ENCODE assay signal across 8 mouse cellular contexts in genomic region chr7:30347828-30348227, GRCm38 (mm10). TPM values are rescaled to one million over a fixed set of nuclear protein-coding genes. Genes with fewer than 3 reads are reported as not detected.
DNase-seq lines count a peak whose midpoint lies in the region; ATAC-seq lines count a peak whose summit lies in the region.

No protein-coding gene starts in this region.

- H3K4me1 ChIP-seq in heart, embryonic 10.5 days = no peaks in the 10 kb centered on the region
- peaks cover 3% of the 10 kb centered on the region; the same call in 1 of the 2 replicates for H3K4me1 ChIP-seq in forebrain, embryonic 14.5 days (ENCODE audit: control insufficient read depth, insufficient read depth, low read length)
- H3K4me1 ChIP-seq in intestine, embryonic 14.5 days (replicated peaks; ENCODE audit: control insufficient read depth, insufficient read depth, low read length) = no peaks in the 10 kb centered on the region
- peaks cover 6% of the 10 kb centered on the region for H3K4me1 ChIP-seq in midbrain, embryonic 13.5 days (replicated peaks)

- H3K36me3 ChIP-seq in heart, embryonic 10.5 days = no peaks in the 10 kb centered on the region
- 0 out of 2 replicates have a peak, but pooled peaks cover 2% of the 10 kb centered on the region for H3K36me3 ChIP-seq in forebrain, embryonic 14.5 days (ENCODE audit: control insufficient read depth, insufficient read depth, low read length)
- no peaks in the 10 kb centered on the region for H3K36me3 ChIP-seq in intestine, embryonic 14.5 days (ENCODE audit: control insufficient read depth, insufficient read depth, low read length)
- H3K36me3 ChIP-seq in midbrain, embryonic 13.5 days = no peaks in the 10 kb centered on the region

- H3K9me3 ChIP-seq in heart, embryonic 10.5 days = no peaks in the 10 kb centered on the region
- no peaks in the 10 kb centered on the region for H3K9me3 ChIP-seq in forebrain, embryonic 14.5 days (replicated peaks; ENCODE audit: control insufficient read depth, low read length)
- H3K9me3 ChIP-seq in intestine, embryonic 14.5 days (ENCODE audit: control insufficient read depth, low read length) = no peaks in the 10 kb centered on the region
- H3K9me3 ChIP-seq in midbrain, embryonic 13.5 days = no peaks in the 10 kb centered on the region

- H3K27me3 ChIP-seq in heart, embryonic 10.5 days (ENCODE audit: insufficient read depth, poor library complexity, severe bottlenecking) = peaks cover 51% of the 10 kb centered on the region
- H3K27me3 ChIP-seq in forebrain, embryonic 14.5 days (replicated peaks; ENCODE audit: control insufficient read depth, insufficient read depth, low read length) = peaks cover 11% of the 10 kb centered on the region; the same call in 1 of the 2 replicates
- peaks cover 33% of the 10 kb centered on the region for H3K27me3 ChIP-seq in intestine, embryonic 14.5 days (replicated peaks; ENCODE audit: control insufficient read depth, insufficient read depth, low read length)
- peaks cover 57% of the 10 kb centered on the region for H3K27me3 ChIP-seq in midbrain, embryonic 13.5 days

- peak overlapping the region; percentile 23; the same call in 1 of the 2 replicates for H3K4me2 ChIP-seq in forebrain, embryonic 14.5 days (ENCODE audit: low read length)
- no peak overlapping the region for H3K4me2 ChIP-seq in intestine, embryonic 14.5 days (ENCODE audit: low read length)
- peak overlapping the region; percentile 45 for H3K4me2 ChIP-seq in midbrain, embryonic 13.5 days (replicated peaks)

- H3K4me3 ChIP-seq in heart, embryonic 10.5 days = no peak overlapping the region
- H3K4me3 ChIP-seq in forebrain, embryonic 14.5 days (ENCODE audit: low read depth, low read length) = no peak overlapping the region
- no peak overlapping the region for H3K4me3 ChIP-seq in intestine, embryonic 14.5 days (ENCODE audit: low read depth, low read length)
- no peak overlapping the region for H3K4me3 ChIP-seq in midbrain, embryonic 13.5 days (replicated peaks)

- WGBS in heart, embryonic 10.5 days = 2% methylated on average over 30 of the region's 30 CpGs
- 3% methylated on average over 30 of the region's 30 CpGs for WGBS in forebrain, embryonic 14.5 days
- 1% methylated on average over 30 of the region's 30 CpGs for WGBS in intestine, embryonic 14.5 days
- 2% methylated on average over 30 of the region's 30 CpGs for WGBS in midbrain, embryonic 13.5 days

- DNase-seq in heart, postnatal 14 days = peak; percentile 60 to 68
- DNase-seq in heart, embryonic 10.5 days (ENCODE audit: low spot score) = no peak
- DNase-seq in forebrain, embryonic 14.5 days (ENCODE audit: low spot score) = peak; percentile 81
- peak; percentile 80 for DNase-seq in intestine, embryonic 14.5 days (ENCODE audit: low spot score)
- DNase-seq in left cerebral cortex, postnatal 14 days (ENCODE audit: low spot score in 2 of 2) = peak; percentile 82 to 92
- DNase-seq in spleen, postnatal 10 days (ENCODE audit: low spot score in 2 of 2) = peak; percentile 33 to 70

- no peak overlapping the region for H3K9ac ChIP-seq in forebrain, embryonic 14.5 days (ENCODE audit: low read length)
- H3K9ac ChIP-seq in intestine, embryonic 14.5 days (ENCODE audit: low read length) = no peak overlapping the region
- H3K9ac ChIP-seq in midbrain, embryonic 13.5 days (replicated peaks) = 0 out of 2 replicates have a peak overlapping the region, but pooled peaks have one; percentile 25

- ATAC-seq in cerebellum, adult (ENCODE audit: insufficient number of reproducible peaks, low FRiP score, low TSS enrichment) = 0 out of 2 replicates have a peak, but pooled peaks have one; percentile 68
- ATAC-seq in forebrain, embryonic 14.5 days = peak; percentile 77; the same call in 1 of the 2 replicates
- ATAC-seq in intestine, embryonic 14.5 days (replicated peaks; ENCODE audit: low FRiP score, low TSS enrichment, low read depth) = peak; percentile 66; the same call in 1 of the 2 replicates
- ATAC-seq in midbrain, embryonic 13.5 days = peak; percentile 66

- intact Hi-C loops in heart, postnatal 14 days (cut with DNase I) = no loop called here
- intact Hi-C loops in left cerebral cortex, postnatal 14 days (cut with DNase I) = loop anchor here (5.0 kb wide), 1 partner anchor 84 kb away; no protein-coding TSS in a partner anchor

- no peak overlapping the region for H3K27ac ChIP-seq in heart, embryonic 10.5 days
- no peak overlapping the region for H3K27ac ChIP-seq in forebrain, embryonic 14.5 days (ENCODE audit: low read depth, low read length)
- H3K27ac ChIP-seq in intestine, embryonic 14.5 days (ENCODE audit: low read depth) = no peak overlapping the region
- no peak overlapping the region for H3K27ac ChIP-seq in midbrain, embryonic 13.5 days

RNA-seq across cellular contexts. Expression of gene Lrfn3, which starts 14.7 kb away (rescaled TPM):
- total RNA-seq in heart, postnatal 14 days (2021) = 1 to 10 TPM in 1 of 2 experiments, under 1 TPM in 1; 0.83 to 1.2 TPM
- polyA plus RNA-seq in heart, embryonic 10.5 days (2016; fragmentation: Nextera tagmentation; extraction: Ambion mirVana) = 1.3 and 2.0 TPM in 2 replicates
- polyA plus RNA-seq in forebrain, embryonic 14.5 days (2014; fragmentation: Nextera tagmentation; extraction: Ambion mirVana) = 8.8 and 10.3 TPM in 2 replicates
- 4.4 and 4.5 TPM in 2 replicates for polyA plus RNA-seq in intestine, embryonic 14.5 days (2014; fragmentation: Nextera tagmentation; extraction: Ambion mirVana)
- 10 to 100 TPM; 39.1 to 42.5 TPM for total RNA-seq in left cerebral cortex, postnatal 14 days (2021)
- polyA plus RNA-seq in midbrain, embryonic 13.5 days (2015; fragmentation: Nextera tagmentation; extraction: Ambion mirVana) = 11.4 and 13.0 TPM in 2 replicates

RNA-seq across cellular contexts. Expression of gene Sdhaf1, which starts 24.1 kb away (rescaled TPM):
- 10 to 100 TPM; 12.1 to 12.8 TPM for total RNA-seq in heart, postnatal 14 days (2021)
- polyA plus RNA-seq in heart, embryonic 10.5 days (2016; fragmentation: Nextera tagmentation; extraction: Ambion mirVana) = 15.1 and 16.4 TPM in 2 replicates
- 18.7 and 23.8 TPM in 2 replicates for polyA plus RNA-seq in forebrain, embryonic 14.5 days (2014; fragmentation: Nextera tagmentation; extraction: Ambion mirVana)
- polyA plus RNA-seq in intestine, embryonic 14.5 days (2014; fragmentation: Nextera tagmentation; extraction: Ambion mirVana) = 16.3 and 17.2 TPM in 2 replicates
- total RNA-seq in left cerebral cortex, postnatal 14 days (2021) = 10 to 100 TPM in 1 of 2 experiments, 1 to 10 TPM in 1; 7.3 to 10.2 TPM
- polyA plus RNA-seq in midbrain, embryonic 13.5 days (2015; fragmentation: Nextera tagmentation; extraction: Ambion mirVana) = 21.2 and 23.6 TPM in 2 replicates

RNA-seq across cellular contexts. Expression of gene E130208F15Rik, which starts 26.3 kb away (rescaled TPM):
- under 1 TPM; 0.85 to 0.88 TPM for total RNA-seq in heart, postnatal 14 days (2021)
- polyA plus RNA-seq in heart, embryonic 10.5 days (2016; fragmentation: Nextera tagmentation; extraction: Ambion mirVana) = 2.5 and 3.2 TPM in 2 replicates
- not detected in 2 replicates for polyA plus RNA-seq in forebrain, embryonic 14.5 days (2014; fragmentation: Nextera tagmentation; extraction: Ambion mirVana)
- not detected in 2 replicates for polyA plus RNA-seq in intestine, embryonic 14.5 days (2014; fragmentation: Nextera tagmentation; extraction: Ambion mirVana)
- total RNA-seq in left cerebral cortex, postnatal 14 days (2021) = under 1 TPM; 0.40 to 0.44 TPM
- polyA plus RNA-seq in midbrain, embryonic 13.5 days (2015; fragmentation: Nextera tagmentation; extraction: Ambion mirVana) = not detected in 2 replicates

RNA-seq across cellular contexts. Expression of gene Syne4, which starts 33.2 kb away (rescaled TPM):
- total RNA-seq in heart, postnatal 14 days (2021) = 1 to 10 TPM; 1.4 to 1.8 TPM
- polyA plus RNA-seq in heart, embryonic 10.5 days (2016; fragmentation: Nextera tagmentation; extraction: Ambion mirVana) = 26.8 and 43.1 TPM in 2 replicates
- polyA plus RNA-seq in forebrain, embryonic 14.5 days (2014; fragmentation: Nextera tagmentation; extraction: Ambion mirVana) = 3.6 and 3.7 TPM in 2 replicates
- polyA plus RNA-seq in intestine, embryonic 14.5 days (2014; fragmentation: Nextera tagmentation; extraction: Ambion mirVana) = 52.2 and 60.5 TPM in 2 replicates
- total RNA-seq in left cerebral cortex, postnatal 14 days (2021) = 1 to 10 TPM; 6.9 to 8.2 TPM
- 10.8 and 11.7 TPM in 2 replicates for polyA plus RNA-seq in midbrain, embryonic 13.5 days (2015; fragmentation: Nextera tagmentation; extraction: Ambion mirVana)

RNA-seq across cellular contexts. Expression of gene Alkbh6, which starts 39.3 kb away (rescaled TPM):
- 10 to 100 TPM; 22.0 to 23.0 TPM for total RNA-seq in heart, postnatal 14 days (2021)
- polyA plus RNA-seq in heart, embryonic 10.5 days (2016; fragmentation: Nextera tagmentation; extraction: Ambion mirVana) = 68.2 and 71.8 TPM in 2 replicates
- 102 and 118 TPM in 2 replicates for polyA plus RNA-seq in forebrain, embryonic 14.5 days (2014; fragmentation: Nextera tagmentation; extraction: Ambion mirVana)
- polyA plus RNA-seq in intestine, embryonic 14.5 days (2014; fragmentation: Nextera tagmentation; extraction: Ambion mirVana) = 70.7 and 79.3 TPM in 2 replicates
- total RNA-seq in left cerebral cortex, postnatal 14 days (2021) = 10 to 100 TPM; 53.4 to 55.3 TPM
- polyA plus RNA-seq in midbrain, embryonic 13.5 days (2015; fragmentation: Nextera tagmentation; extraction: Ambion mirVana) = 128 and 132 TPM in 2 replicates
